Mouse (Mus musculus): ENCODE data around the gene Sohlh2. TPM values are rescaled to one million over a fixed set of nuclear protein-coding genes. Genes with fewer than 3 reads are reported as not detected.

Sohlh2 gene
- polyA plus RNA-seq (2015; fragmentation: Nextera tagmentation; extraction: Ambion mirVana): not detected in 2 replicates

- no peaks in the 10 kb centered on the region for H3K27me3 ChIP-seq (ENCODE audit: control insufficient read depth, insufficient read depth, low read depth, low read length)
- H3K9ac ChIP-seq (ENCODE audit: low read depth, low read length): no peak within 1 kb of the TSS
- H3K9me3 ChIP-seq (replicated peaks; ENCODE audit: control insufficient read depth, low read length): no peaks in the 10 kb centered on the region
- no peak within 1 kb of the TSS for H3K27ac ChIP-seq (ENCODE audit: low read length)
- no peaks in the 10 kb centered on the region for H3K4me1 ChIP-seq (ENCODE audit: control insufficient read depth, low read depth, low read length)
- no peak within 1 kb of the TSS for H3K4me2 ChIP-seq (ENCODE audit: low read depth, low read length)
- 76% methylated on average over 22 of the region's 22 CpGs for WGBS (ENCODE audit: insufficient replicate concordance)
- H3K36me3 ChIP-seq (ENCODE audit: control insufficient read depth, insufficient read depth): no peaks in the 10 kb centered on the region
- no peak within 1 kb of the TSS for H3K4me3 ChIP-seq (ENCODE audit: low read depth, low read length)
- no peak for ATAC-seq (ENCODE audit: low read depth)
Observed at GRCm38 (mm10) chr3:55181766-55182165, at the start of gene Sohlh2. Gene Sohlh2 (plus strand): TSS chr3:55182028.

- Histone ChIP-seq H3K4me3 (ENCODE audit: low read depth, low read length) (no peak within 1 kb of the TSS), H3K27me3 (ENCODE audit: control insufficient read depth, insufficient read depth, low read depth, low read length) (no peaks in the 10 kb centered on the region), H3K4me1 (ENCODE audit: control insufficient read depth, low read depth, low read length) (no peaks in the 10 kb centered on the region), H3K27ac (ENCODE audit: low read length) (no peak within 1 kb of the TSS), H3K36me3 (ENCODE audit: control insufficient read depth, insufficient read depth) (0 out of 2 replicates have a peak, but pooled peaks cover 2% of the 10 kb centered on the region), H3K9ac (ENCODE audit: low read depth, low read length) (no peak within 1 kb of the TSS), H3K9me3 (replicated peaks; ENCODE audit: control insufficient read depth, low read length) (no peaks in the 10 kb centered on the region), H3K4me2 (ENCODE audit: low read depth, low read length) (no peak within 1 kb of the TSS)
- no peak for ATAC-seq (ENCODE audit: low read depth)
Observed at GRCm38 (mm10) chr3:55137039-55137438, 44.8 kb upstream of the Sohlh2 start, which contains the start of gene Ccdc169. Gene Ccdc169 (plus strand): TSS chr3:55137339.

GRCm38 (mm10) chr3:55139837-55140236 is 42.0 kb upstream of the Sohlh2 start:
- Histone ChIP-seq H3K4me3 (ENCODE audit: low read depth, low read length) (no peak overlapping the region), H3K4me1 (ENCODE audit: control insufficient read depth, low read depth, low read length) (no peaks in the 10 kb centered on the region), H3K36me3 (ENCODE audit: control insufficient read depth, insufficient read depth) (0 out of 2 replicates have a peak, but pooled peaks cover 2% of the 10 kb centered on the region), H3K4me2 (ENCODE audit: low read depth, low read length) (no peak overlapping the region), H3K9me3 (replicated peaks; ENCODE audit: control insufficient read depth, low read length) (no peaks in the 10 kb centered on the region), H3K27me3 (ENCODE audit: control insufficient read depth, insufficient read depth, low read depth, low read length) (no peaks in the 10 kb centered on the region), H3K27ac (ENCODE audit: low read length) (no peak overlapping the region), H3K9ac (ENCODE audit: low read depth, low read length) (no peak overlapping the region)
- 84% methylated on average over 12 of the region's 12 CpGs for WGBS (ENCODE audit: insufficient replicate concordance)
- no peak for ATAC-seq (ENCODE audit: low read depth)

GRCm38 (mm10) chr3:55141401-55141800 is 40.4 kb upstream of the Sohlh2 start:
- Histone ChIP-seq H3K4me3 (ENCODE audit: low read depth, low read length) (no peak overlapping the region), H3K27ac (ENCODE audit: low read length) (no peak overlapping the region), H3K36me3 (ENCODE audit: control insufficient read depth, insufficient read depth) (no peaks in the 10 kb centered on the region), H3K4me2 (ENCODE audit: low read depth, low read length) (no peak overlapping the region), H3K9ac (ENCODE audit: low read depth, low read length) (no peak overlapping the region), H3K9me3 (replicated peaks; ENCODE audit: control insufficient read depth, low read length) (no peaks in the 10 kb centered on the region), H3K4me1 (ENCODE audit: control insufficient read depth, low read depth, low read length) (no peaks in the 10 kb centered on the region), H3K27me3 (ENCODE audit: control insufficient read depth, insufficient read depth, low read depth, low read length) (no peaks in the 10 kb centered on the region)
- WGBS (ENCODE audit: insufficient replicate concordance): 43% methylated on average over 2 of the region's 2 CpGs
- ATAC-seq (ENCODE audit: low read depth): no peak

GRCm38 (mm10) chr3:55144916-55145315 is 36.9 kb upstream of the Sohlh2 start:
- Histone ChIP-seq H3K27me3 (ENCODE audit: control insufficient read depth, insufficient read depth, low read depth, low read length) (no peaks in the 10 kb centered on the region), H3K4me1 (ENCODE audit: control insufficient read depth, low read depth, low read length) (no peaks in the 10 kb centered on the region), H3K27ac (ENCODE audit: low read length) (no peak overlapping the region), H3K4me2 (ENCODE audit: low read depth, low read length) (no peak overlapping the region), H3K9me3 (replicated peaks; ENCODE audit: control insufficient read depth, low read length) (no peaks in the 10 kb centered on the region), H3K36me3 (ENCODE audit: control insufficient read depth, insufficient read depth) (no peaks in the 10 kb centered on the region), H3K4me3 (ENCODE audit: low read depth, low read length) (no peak overlapping the region), H3K9ac (ENCODE audit: low read depth, low read length) (no peak overlapping the region)
- 63% methylated on average over 4 of the region's 4 CpGs for WGBS (ENCODE audit: insufficient replicate concordance)
- no peak for ATAC-seq (ENCODE audit: low read depth)

- H3K36me3 ChIP-seq (ENCODE audit: control insufficient read depth, insufficient read depth): no peaks in the 10 kb centered on the region
- WGBS (ENCODE audit: insufficient replicate concordance): 52% methylated on average over 6 of the region's 6 CpGs
- no peak for ATAC-seq (ENCODE audit: low read depth)
- H3K4me1 ChIP-seq (ENCODE audit: control insufficient read depth, low read depth, low read length): no peaks in the 10 kb centered on the region
- no peak overlapping the region for H3K4me2 ChIP-seq (ENCODE audit: low read depth, low read length)
- no peak overlapping the region for H3K4me3 ChIP-seq (ENCODE audit: low read depth, low read length)
- no peaks in the 10 kb centered on the region for H3K27me3 ChIP-seq (ENCODE audit: control insufficient read depth, insufficient read depth, low read depth, low read length)
- H3K9ac ChIP-seq (ENCODE audit: low read depth, low read length): no peak overlapping the region
- no peaks in the 10 kb centered on the region for H3K9me3 ChIP-seq (replicated peaks; ENCODE audit: control insufficient read depth, low read length)
- H3K27ac ChIP-seq (ENCODE audit: low read length): no peak overlapping the region
Observed at GRCm38 (mm10) chr3:55146441-55146840, 35.4 kb upstream of the Sohlh2 start.

- 60% methylated on average over 2 of the region's 2 CpGs for WGBS (ENCODE audit: insufficient replicate concordance)
- Histone ChIP-seq H3K4me2 (ENCODE audit: low read depth, low read length) (no peak overlapping the region), H3K9me3 (replicated peaks; ENCODE audit: control insufficient read depth, low read length) (no peaks in the 10 kb centered on the region), H3K9ac (ENCODE audit: low read depth, low read length) (no peak overlapping the region), H3K4me3 (ENCODE audit: low read depth, low read length) (no peak overlapping the region), H3K4me1 (ENCODE audit: control insufficient read depth, low read depth, low read length) (no peaks in the 10 kb centered on the region), H3K27ac (ENCODE audit: low read length) (no peak overlapping the region), H3K36me3 (ENCODE audit: control insufficient read depth, insufficient read depth) (no peaks in the 10 kb centered on the region), H3K27me3 (ENCODE audit: control insufficient read depth, insufficient read depth, low read depth, low read length) (no peaks in the 10 kb centered on the region)
- ATAC-seq (ENCODE audit: low read depth): no peak
Observed at GRCm38 (mm10) chr3:55147156-55147555, 34.7 kb upstream of the Sohlh2 start.

GRCm38 (mm10) chr3:55148091-55148490 is 33.7 kb upstream of the Sohlh2 start:
- Histone ChIP-seq H3K27ac (ENCODE audit: low read length) (no peak overlapping the region), H3K27me3 (ENCODE audit: control insufficient read depth, insufficient read depth, low read depth, low read length) (no peaks in the 10 kb centered on the region), H3K9me3 (replicated peaks; ENCODE audit: control insufficient read depth, low read length) (no peaks in the 10 kb centered on the region), H3K9ac (ENCODE audit: low read depth, low read length) (no peak overlapping the region), H3K4me2 (ENCODE audit: low read depth, low read length) (no peak overlapping the region), H3K4me1 (ENCODE audit: control insufficient read depth, low read depth, low read length) (no peaks in the 10 kb centered on the region), H3K4me3 (ENCODE audit: low read depth, low read length) (no peak overlapping the region), H3K36me3 (ENCODE audit: control insufficient read depth, insufficient read depth) (no peaks in the 10 kb centered on the region)
- ATAC-seq (ENCODE audit: low read depth): no peak
- 43% methylated on average over 3 of the region's 3 CpGs for WGBS (ENCODE audit: insufficient replicate concordance)

GRCm38 (mm10) chr3:55151656-55152433 is 30.0 kb upstream of the Sohlh2 start:
- no peaks in the 10 kb centered on the region for H3K36me3 ChIP-seq (ENCODE audit: control insufficient read depth, insufficient read depth)
- no peak overlapping the region for H3K4me2 ChIP-seq (ENCODE audit: low read depth, low read length)
- ATAC-seq (ENCODE audit: low read depth): no peak
- H3K27ac ChIP-seq (ENCODE audit: low read length): no peak overlapping the region
- WGBS (ENCODE audit: insufficient replicate concordance): 38% methylated on average over 7 of the region's 7 CpGs
- no peaks in the 10 kb centered on the region for H3K27me3 ChIP-seq (ENCODE audit: control insufficient read depth, insufficient read depth, low read depth, low read length)
- H3K9me3 ChIP-seq (replicated peaks; ENCODE audit: control insufficient read depth, low read length): no peaks in the 10 kb centered on the region
- H3K4me1 ChIP-seq (ENCODE audit: control insufficient read depth, low read depth, low read length): no peaks in the 10 kb centered on the region
- H3K9ac ChIP-seq (ENCODE audit: low read depth, low read length): no peak overlapping the region
- no peak overlapping the region for H3K4me3 ChIP-seq (ENCODE audit: low read depth, low read length)
